In the genomic region with DNA sequence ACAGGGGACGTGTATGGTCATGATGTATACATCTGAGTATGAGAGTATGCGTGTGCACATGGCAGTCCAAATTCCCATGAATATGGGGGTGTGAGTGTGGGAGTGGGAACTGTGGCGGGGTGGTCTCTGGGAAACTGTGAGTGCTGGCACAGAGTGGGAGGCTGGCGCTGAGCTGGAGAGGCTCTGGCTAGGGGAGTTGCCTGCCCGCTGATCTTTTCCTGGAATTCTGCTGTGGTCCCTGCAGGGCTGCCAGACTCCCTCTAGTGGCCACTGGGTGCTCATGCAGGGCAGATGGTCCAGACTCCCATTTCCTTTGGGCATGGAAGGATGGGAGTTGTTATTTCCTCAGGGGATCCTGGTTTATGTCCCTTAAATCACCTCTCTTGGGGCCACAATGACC, we compare ENCODE assay signal across 8 mouse cellular contexts.
A peak's percentile ranks its signal among the peaks of the same experiment; 100 is the strongest.
DNase-seq lines count a peak whose midpoint lies in the region; ATAC-seq lines count a peak whose summit lies in the region.

No protein-coding gene starts in this region.

- no peaks in the 10 kb centered on the region for H3K9me3 ChIP-seq in intestine, embryonic 16.5 days (ENCODE audit: control insufficient read depth, low read length)
- no peaks in the 10 kb centered on the region for H3K9me3 ChIP-seq in midbrain, embryonic 15.5 days
- no peaks in the 10 kb centered on the region for H3K9me3 ChIP-seq in stomach, embryonic 16.5 days (replicated peaks; ENCODE audit: control insufficient read depth, low read length)

- no peak overlapping the region for H3K4me3 ChIP-seq in intestine, embryonic 16.5 days (ENCODE audit: low read length)
- no peak overlapping the region for H3K4me3 ChIP-seq in midbrain, embryonic 15.5 days
- no peak overlapping the region for H3K4me3 ChIP-seq in stomach, embryonic 16.5 days (replicated peaks; ENCODE audit: low read length)

- DNase-seq in layer of hippocampus, adult 11-12 months (ENCODE audit: low spot score) = peak; percentile 66
- no peak for DNase-seq in layer of hippocampus, adult 9-10 months (ENCODE audit: low spot score)
- peak; percentile 57 for DNase-seq in cerebellum, adult 9-11 months
- peak; percentile 55 to 81 for DNase-seq in frontal cortex, adult 2 months (ENCODE audit: extremely low spot score in 1 of 2, low spot score in 1 of 2)
- DNase-seq in left cerebral cortex, postnatal 4 days = peak; percentile 78

- WGBS in intestine, embryonic 16.5 days = 26% methylated on average over 5 of the region's 5 CpGs
- WGBS in midbrain, embryonic 15.5 days = 32% methylated on average over 5 of the region's 5 CpGs
- 26% methylated on average over 5 of the region's 5 CpGs for WGBS in stomach, embryonic 16.5 days

- no peaks in the 10 kb centered on the region for H3K36me3 ChIP-seq in intestine, embryonic 16.5 days (ENCODE audit: control insufficient read depth, insufficient read depth, low read length)
- H3K36me3 ChIP-seq in midbrain, embryonic 15.5 days (replicated peaks) = no peaks in the 10 kb centered on the region; the same call in 1 of the 2 replicates
- no peaks in the 10 kb centered on the region for H3K36me3 ChIP-seq in stomach, embryonic 16.5 days (ENCODE audit: control insufficient read depth, insufficient read depth, low read length)

- no peaks in the 10 kb centered on the region for H3K27me3 ChIP-seq in intestine, embryonic 16.5 days (replicated peaks; ENCODE audit: control insufficient read depth, insufficient read depth, low read length)
- H3K27me3 ChIP-seq in midbrain, embryonic 15.5 days (replicated peaks) = no peaks in the 10 kb centered on the region
- no peaks in the 10 kb centered on the region for H3K27me3 ChIP-seq in stomach, embryonic 16.5 days (ENCODE audit: control insufficient read depth, insufficient read depth, low read length)

- intact Hi-C loops in left cerebral cortex, postnatal 4 days (cut with DNase I) = no loop called here

- H3K27ac ChIP-seq in intestine, embryonic 16.5 days (ENCODE audit: low read length) = no peak overlapping the region
- H3K27ac ChIP-seq in midbrain, embryonic 15.5 days = no peak overlapping the region
- no peak overlapping the region for H3K27ac ChIP-seq in stomach, embryonic 16.5 days (ENCODE audit: low read length)

- no peak overlapping the region for H3K4me2 ChIP-seq in intestine, embryonic 16.5 days (ENCODE audit: low read depth, low read length)
- H3K4me2 ChIP-seq in midbrain, embryonic 15.5 days = no peak overlapping the region
- no peak overlapping the region for H3K4me2 ChIP-seq in stomach, embryonic 16.5 days (ENCODE audit: low read depth, low read length)

- ATAC-seq in intestine, embryonic 16.5 days = peak; percentile 79
- ATAC-seq in midbrain, embryonic 15.5 days (replicated peaks) = peak; percentile 76
- ATAC-seq in stomach, embryonic 16.5 days (ENCODE audit: insufficient read depth, low FRiP score) = peak; percentile 39; the same call in 1 of the 2 replicates

- H3K9ac ChIP-seq in intestine, embryonic 16.5 days (ENCODE audit: low read depth, low read length) = no peak overlapping the region
- no peak overlapping the region for H3K9ac ChIP-seq in midbrain, embryonic 15.5 days
- no peak overlapping the region for H3K9ac ChIP-seq in stomach, embryonic 16.5 days (ENCODE audit: low read length)

- no peaks in the 10 kb centered on the region for H3K4me1 ChIP-seq in intestine, embryonic 16.5 days (ENCODE audit: control insufficient read depth, insufficient read depth, low read length)
- 0 out of 2 replicates have a peak, but pooled peaks cover 2% of the 10 kb centered on the region for H3K4me1 ChIP-seq in midbrain, embryonic 15.5 days
- no peaks in the 10 kb centered on the region for H3K4me1 ChIP-seq in stomach, embryonic 16.5 days (ENCODE audit: control insufficient read depth, insufficient read depth, low read length)
